Mouse (Mus musculus): ENCODE measurements around the gene Litaf.

GRCm38 (mm10) chr16:11014407-11014806 lies 51.5 kb downstream of the Litaf start:
- TF ChIP-seq CTCF (IDR thresholded peaks at IDR 0.05; ENCODE audit: low read depth) (no peak), EP300 (optimal IDR thresholded peaks at IDR 0.05) (no peak)

Measured in stomach, postnatal 0 days (tissue).